Mouse (Mus musculus) adipocyte (in vitro differentiated cells): Measurements from ENCODE around the gene 1700067K01Rik.
A peak's percentile ranks its signal among the peaks of the same experiment; 100 is the strongest.

ENCODE experiments used
- DNase-seq: peaks from one replicate; pipeline ENCODE4 v3.0.0-alpha.2; 2016; ENCODE audit warnings: low spot score

1700067K01Rik gene

DNA sequence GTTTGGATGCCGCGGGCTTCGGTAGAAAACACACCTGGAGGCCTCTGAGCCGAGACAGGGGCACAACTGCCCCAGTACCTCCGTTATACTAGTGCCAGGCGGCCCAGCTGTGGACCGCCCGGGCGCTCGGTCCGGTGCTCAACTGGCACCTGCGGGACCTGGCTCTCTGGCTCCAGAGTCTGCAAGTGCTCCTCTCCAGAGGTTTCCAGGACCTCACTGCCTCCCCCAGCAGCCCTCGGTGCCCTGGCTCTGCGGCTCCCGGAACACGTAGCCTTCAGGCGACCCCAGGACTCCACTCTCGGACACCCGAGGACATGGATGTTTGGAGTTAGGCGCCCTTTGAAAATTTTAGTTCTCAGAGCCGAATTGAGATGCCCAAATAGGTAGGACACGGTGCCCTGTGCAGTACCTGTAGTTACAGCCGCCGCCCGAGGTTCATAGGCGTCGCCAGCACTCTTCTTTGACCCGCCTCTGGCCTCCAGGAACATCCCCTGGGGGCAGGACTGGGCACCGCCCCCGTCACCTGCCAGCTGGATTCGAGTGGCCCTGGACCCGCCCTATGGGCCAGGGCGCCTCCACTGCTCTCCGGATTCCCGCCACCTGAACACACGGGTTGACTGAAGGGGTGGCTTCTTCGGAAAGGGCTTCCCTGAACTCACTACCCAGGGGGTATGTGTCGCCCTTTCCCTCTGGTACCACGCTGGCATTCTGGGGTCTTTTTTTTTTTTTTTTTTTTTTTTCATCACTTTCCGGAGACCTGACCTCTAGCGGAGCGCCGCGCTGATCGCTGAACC lies 10.6 kb downstream of the 1700067K01Rik start, which contains the start of gene 2210011C24Rik:
Gene 2210011C24Rik (minus strand): TSS at position 467 of the 794 bp plus-strand sequence.
- DNase-seq: no peak

GRCm38 (mm10) chr8:84012499-84013165 lies 11.3 kb downstream of the 1700067K01Rik start:
- DNase-seq: no peak

DNA sequence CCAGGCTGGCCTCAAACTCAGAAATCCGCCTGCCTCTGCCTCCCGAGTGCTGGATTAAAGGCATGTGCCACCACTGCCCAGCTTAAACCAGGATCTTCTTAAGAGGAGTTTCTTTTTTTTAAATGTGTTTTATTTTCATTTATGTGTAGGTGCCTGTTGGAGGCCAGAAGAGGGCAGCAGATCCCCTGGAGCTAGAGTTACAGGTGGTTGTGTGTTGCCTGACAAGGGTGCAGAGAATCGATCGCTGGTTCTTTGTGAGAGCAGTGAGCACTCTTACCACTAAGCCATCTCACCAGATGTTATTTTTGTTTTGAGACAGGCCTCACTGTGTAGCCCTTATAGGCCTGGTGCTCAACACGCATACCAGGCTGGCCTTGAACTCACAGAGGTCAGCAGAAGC lies 14.5 kb downstream of the 1700067K01Rik start:
- DNase-seq: no peak

DNA sequence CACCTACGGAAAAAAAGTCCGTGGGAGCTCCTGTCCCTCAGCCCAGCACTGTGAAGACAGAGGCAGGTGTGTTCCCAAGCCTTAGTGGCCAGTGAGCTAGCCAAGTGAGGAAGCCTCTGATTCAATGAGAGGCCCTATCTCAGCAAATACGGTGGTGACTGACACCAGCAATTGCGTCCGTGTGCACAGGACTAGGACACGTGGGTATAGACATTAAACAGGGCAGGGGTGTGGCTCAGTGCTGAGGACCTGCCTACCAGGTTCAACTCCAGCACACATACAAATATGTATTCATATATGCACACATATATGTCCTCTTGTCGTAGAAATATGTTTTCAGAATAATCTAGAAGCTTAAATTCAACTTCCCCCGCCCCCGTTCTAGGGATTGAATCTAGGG lies 18.4 kb downstream of the 1700067K01Rik start:
- no peak for DNase-seq

- DNase-seq: no peak
These were observed 19.8 kb downstream of the 1700067K01Rik start, which contains the start of gene Palm3 for GRCm38 (mm10) chr8:84021096-84021495. Gene Palm3, plus strand, starts transcription at chr8:84021471.

DNA sequence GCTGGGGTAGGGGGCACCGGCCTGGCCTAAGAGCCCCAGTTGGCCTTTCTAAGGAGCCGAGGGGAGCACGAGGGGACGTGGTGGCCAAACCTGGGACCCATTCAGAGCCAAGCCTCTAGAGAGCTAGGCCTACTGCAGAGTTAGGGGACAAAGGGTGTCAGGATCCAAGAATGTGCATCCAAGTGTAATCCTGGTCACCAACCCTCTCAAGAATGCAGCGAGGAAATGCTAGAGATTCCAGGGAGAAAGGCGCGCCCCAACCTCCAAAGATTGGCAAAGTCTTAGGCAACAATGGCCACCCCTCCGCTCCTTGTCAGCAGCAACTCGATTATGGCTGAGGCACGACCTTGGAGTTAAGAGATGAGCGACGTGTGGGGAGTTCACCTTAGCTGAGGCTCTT lies 20.3 kb downstream of the 1700067K01Rik start:
- no peak for DNase-seq

DNA sequence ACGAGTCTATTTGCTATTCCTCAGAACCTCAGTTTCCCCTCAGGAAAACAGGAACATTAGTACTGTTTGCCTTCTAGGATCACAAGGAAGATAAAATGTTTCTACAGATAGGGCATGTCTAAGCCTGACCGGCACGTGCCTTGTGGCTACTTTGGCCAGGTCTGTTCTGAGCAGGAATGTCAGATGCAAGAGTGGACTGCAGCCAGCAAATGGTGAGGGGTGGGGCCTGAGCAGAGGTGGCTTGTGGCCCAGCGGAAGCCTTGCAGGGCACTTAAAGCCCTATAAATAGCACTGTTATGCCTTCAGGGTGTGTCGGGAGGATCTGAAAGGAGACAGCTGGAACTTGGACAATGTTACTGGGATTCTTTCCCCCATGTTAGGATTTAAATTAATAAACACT lies 21.8 kb downstream of the 1700067K01Rik start:
- DNase-seq: peak; percentile 70

DNA sequence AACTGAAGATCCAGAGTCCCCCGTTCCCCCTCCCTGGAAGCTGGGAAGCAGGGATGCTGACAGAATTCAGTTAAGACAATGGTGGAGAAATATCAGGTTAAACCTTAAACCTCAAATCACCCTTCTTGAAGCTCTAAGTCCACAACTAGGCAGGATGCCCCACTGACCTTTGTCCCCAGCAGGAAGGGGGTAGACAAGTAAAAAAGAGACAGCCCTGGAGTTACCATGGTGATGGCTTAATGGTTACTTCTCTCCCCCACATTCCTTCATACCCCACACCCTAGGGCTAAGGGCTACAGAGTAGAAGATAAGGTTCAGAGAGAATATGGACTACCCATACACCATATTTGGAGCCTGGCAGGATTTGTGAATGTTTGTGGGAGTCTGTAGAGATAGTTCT lies 22.3 kb downstream of the 1700067K01Rik start:
- DNase-seq: no peak

- no peak for DNase-seq
These were observed 22.9 kb downstream of the 1700067K01Rik start for GRCm38 (mm10) chr8:84024171-84024570.

GRCm38 (mm10) chr8:84025863-84026262 lies 24.6 kb downstream of the 1700067K01Rik start:
- no peak for DNase-seq

DNA sequence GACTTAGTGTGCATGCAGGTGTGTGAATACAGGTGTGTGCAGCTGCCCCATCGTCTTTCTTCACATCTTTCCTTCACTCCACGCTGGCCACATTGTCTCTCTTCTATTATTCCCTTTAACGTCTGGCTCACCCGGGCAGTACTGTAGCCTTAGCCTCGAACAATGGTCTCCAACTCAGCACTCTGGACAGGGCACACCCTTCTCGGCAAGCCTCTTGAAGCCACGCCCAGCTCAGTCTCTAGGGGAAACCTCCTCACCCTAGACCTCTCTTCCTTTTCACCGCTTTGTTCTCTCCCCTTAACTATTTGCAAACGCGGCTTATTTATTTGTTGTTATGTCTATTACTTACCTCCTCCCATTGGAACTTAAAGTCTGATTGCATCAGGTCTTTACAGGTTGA lies 26.1 kb downstream of the 1700067K01Rik start:
- DNase-seq: peak; percentile 57

DNA sequence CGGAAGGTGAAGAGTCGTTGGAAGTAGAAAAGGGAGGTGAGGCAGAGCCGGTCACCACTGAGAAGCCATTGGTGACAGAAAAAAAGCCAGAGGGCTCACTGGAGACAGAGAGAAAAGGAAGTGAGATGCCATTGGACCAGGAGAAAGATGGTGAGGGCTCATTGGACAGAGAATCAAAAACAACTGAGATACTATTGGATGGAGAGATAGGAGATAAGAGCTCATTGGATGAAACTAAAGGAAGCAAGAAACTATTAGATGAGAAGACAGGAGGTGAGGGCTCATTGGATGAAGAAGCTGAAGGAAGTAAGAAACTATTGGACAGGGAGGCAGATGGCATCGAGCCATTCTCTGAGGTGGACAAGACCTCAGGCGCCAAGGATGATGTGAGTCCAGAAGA lies 28.0 kb downstream of the 1700067K01Rik start:
- DNase-seq: no peak

- DNase-seq: no peak
These were observed 31.5 kb downstream of the 1700067K01Rik start for GRCm38 (mm10) chr8:84032777-84033176.

GRCm38 (mm10) chr8:84038015-84038414 lies 36.7 kb downstream of the 1700067K01Rik start:
- DNase-seq: no peak

GRCm38 (mm10) chr8:84039050-84039449 lies 37.7 kb downstream of the 1700067K01Rik start:
- DNase-seq: peak; percentile 78

GRCm38 (mm10) chr8:84042066-84042947 lies 41.0 kb downstream of the 1700067K01Rik start, which contains the start of gene Il27ra:
Gene Il27ra, minus strand, starts transcription at chr8:84042589.
- DNase-seq: no peak

- DNase-seq: no peak
These were observed 41.6 kb downstream of the 1700067K01Rik start for GRCm38 (mm10) chr8:84042948-84043342.

- DNase-seq: no peak
These were observed 42.8 kb downstream of the 1700067K01Rik start for GRCm38 (mm10) chr8:84044103-84044502.

- no peak for DNase-seq
These were observed 43.6 kb downstream of the 1700067K01Rik start, which contains the start of gene Rln3 for GRCm38 (mm10) chr8:84044900-84045299. Gene Rln3, minus strand, starts transcription at chr8:84045000.

DNA sequence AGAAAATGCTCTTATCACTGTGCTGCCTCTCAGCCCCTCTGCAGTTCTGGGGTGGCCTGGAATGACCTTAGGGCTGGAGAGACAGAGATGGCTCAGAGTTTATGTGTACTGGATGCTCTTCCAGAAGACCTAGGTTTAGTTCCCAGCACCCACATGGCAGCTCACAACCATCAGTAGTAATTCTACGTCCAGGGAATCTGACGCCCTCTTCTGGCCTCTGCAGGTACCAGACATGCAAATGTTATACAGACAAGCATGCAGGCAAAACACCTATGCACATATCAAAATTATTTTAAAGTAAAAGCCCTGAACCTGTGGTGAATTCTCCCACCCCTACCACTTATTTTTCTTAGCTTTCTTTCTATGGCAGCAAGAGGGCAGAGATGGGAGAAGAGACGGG lies 45.2 kb downstream of the 1700067K01Rik start:
- DNase-seq: no peak

DNA sequence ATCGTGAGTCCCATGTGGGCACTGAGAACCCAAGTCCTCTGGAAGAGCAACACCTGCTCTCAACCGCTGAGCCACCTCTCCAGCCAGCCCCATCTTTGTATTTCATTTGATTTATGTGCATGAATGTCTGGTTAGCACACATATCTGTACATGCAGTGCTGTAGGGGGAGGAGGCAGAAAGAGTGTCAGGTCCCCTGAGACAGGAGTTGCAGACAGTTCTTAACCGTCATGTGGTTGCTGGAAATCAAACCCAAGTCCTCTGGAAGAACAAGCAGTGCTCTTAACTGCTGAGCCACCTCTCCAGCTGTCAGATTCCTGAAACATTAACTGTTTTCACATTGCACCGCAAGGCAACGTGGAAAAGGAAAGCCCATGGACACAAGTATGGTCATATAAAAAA lies 46.9 kb downstream of the 1700067K01Rik start:
- DNase-seq: no peak

DNA sequence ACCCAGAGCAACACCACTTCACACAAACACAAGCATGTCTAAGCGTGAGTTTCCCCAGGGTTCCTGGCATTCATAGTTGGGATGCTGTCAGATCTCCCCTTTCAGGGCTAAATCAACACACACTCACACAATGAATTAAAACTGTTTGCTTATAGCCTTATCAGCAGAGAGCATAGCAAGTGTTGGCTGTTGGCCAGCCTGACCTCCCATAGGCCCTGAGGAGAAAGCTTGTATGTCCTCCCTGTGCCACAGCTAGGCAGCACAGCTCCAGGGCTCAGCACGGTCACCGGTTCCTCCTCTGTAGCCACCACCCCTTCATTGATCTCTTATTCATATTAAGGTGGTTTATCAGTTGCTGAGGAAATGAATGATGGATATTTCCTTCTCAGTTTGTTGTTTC lies 51.4 kb downstream of the 1700067K01Rik start:
- no peak for DNase-seq
